Mouse (Mus musculus) brain, embryonic 14.5 days (tissue): ENCODE results near the gene Itpr2. TPM values are rescaled to one million over a fixed set of nuclear protein-coding genes. Genes with fewer than 3 reads are reported as not detected.

Experiments used
- DNase-seq: peaks from one replicate; pipeline ENCODE4 v3.0.0-alpha.2; 2011; ENCODE audit warnings: low read depth
- CTCF ChIP-seq: fragments of 200-500 bp; IDR thresholded peaks from 2 replicates; pipeline ENCODE4 v1.5.1; 2012; ENCODE audit warnings: inconsistent platforms, mild to moderate bottlenecking, moderate library complexity, borderline replicate concordance; ENCODE audit not compliant: insufficient read depth, insufficient read length; ENCODE audit errors: extremely low read depth
- POLR2A ChIP-seq: fragments of 200-500 bp; IDR thresholded peaks from 2 replicates; pipeline ENCODE4 v1.6.1; 2012; ENCODE audit warnings: mild to moderate bottlenecking, inconsistent platforms, borderline replicate concordance; ENCODE audit not compliant: poor library complexity, insufficient read depth, insufficient read length, severe bottlenecking; ENCODE audit errors: extremely low read depth
- polyA plus RNA-seq: library from polyadenylated mRNA; depleted of rRNA; stranded (reverse); fragments of >200 nt; gene quantifications from 2 replicates; pipeline ENCODE4 v1.2.3, GENCODE M21; 2012

Gene Itpr2
- polyA plus RNA-seq, 1 experiment = 2.6 TPM

DNA sequence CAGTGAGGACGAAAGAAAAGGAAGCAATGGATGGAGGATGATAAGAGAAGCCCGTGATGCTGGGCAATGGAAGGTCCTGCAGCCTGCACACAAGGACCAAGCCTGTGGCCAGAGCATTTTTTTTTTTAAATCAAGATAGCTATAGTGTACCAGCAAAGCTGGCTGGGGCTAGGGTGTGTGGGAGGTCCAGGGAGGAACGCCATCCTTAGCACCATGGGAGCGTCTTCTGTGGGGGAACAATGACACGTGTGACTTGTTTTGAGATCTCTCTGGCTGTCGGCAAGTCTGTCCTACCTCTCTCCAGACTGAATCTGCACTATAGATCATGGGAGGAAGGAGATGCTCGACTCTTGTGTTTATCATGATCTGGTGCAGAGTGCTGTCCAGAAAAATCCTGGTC, 365.8 kb downstream of the Itpr2 start:
- TF ChIP-seq CTCF (no peak), POLR2A (no peak)
- no peak for DNase-seq

DNA sequence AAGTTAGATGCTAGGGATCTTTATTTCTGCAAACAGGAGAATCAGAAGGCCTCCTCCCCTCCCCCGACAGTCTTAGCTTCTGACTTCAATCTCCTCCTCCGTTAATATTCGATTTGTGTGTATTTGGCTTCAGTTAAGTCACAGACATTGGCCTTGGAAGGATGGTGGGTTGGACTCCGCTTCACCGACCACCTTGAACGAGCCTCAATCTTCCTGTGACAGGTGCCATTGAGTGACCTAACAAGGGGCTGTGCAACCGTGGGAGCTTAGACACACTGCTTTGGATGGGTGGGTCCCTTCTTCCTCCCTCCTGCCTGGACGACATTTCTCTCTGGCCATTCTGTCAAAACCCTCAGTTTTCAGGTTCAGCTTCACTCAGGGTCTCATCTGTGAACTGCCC, 366.7 kb downstream of the Itpr2 start:
- TF ChIP-seq CTCF (no peak), POLR2A (no peak)
- no peak for DNase-seq

DNA sequence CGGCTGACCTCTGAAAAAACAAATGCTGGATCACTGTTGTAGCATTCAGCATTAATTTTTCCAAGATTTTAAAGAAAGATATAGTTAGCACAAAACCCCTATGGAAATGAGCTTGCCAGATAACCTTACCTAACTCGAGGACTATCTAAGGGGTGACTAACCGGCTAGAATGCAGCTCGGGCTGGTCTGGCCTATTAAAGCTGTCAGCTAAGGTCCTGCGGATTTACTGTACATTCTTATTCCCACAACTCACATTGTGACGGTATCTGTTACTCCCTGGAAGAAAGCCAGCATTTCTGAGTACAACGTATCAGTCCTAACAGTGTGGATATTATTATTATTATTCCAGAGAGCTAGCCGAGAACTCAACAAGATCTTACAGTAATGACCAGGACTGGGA, 368.1 kb downstream of the Itpr2 start:
- TF ChIP-seq CTCF = no peak
- TF ChIP-seq POLR2A = no peak
- no peak for DNase-seq

DNA sequence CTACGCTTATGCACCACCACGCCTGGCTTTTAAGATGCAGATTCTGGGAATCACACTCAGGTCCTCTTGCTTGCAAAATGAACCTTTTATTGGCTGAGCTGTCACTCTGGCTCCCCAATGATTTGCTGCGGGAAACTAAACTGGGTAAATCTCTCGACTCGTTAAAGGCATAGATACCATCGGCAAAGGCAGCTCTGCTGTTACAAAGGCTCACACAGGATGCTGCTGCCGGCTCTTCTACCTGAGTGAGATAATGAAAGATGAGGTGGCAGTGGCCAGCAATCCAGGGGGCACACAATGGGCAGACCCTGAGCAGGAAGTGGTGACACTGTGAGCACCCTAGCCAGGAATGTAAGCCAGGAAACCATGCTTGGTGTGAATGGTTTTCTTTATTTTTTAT, 373.0 kb downstream of the Itpr2 start:
- DNase-seq = no peak
- TF ChIP-seq POLR2A (no peak), CTCF (no peak)

DNA sequence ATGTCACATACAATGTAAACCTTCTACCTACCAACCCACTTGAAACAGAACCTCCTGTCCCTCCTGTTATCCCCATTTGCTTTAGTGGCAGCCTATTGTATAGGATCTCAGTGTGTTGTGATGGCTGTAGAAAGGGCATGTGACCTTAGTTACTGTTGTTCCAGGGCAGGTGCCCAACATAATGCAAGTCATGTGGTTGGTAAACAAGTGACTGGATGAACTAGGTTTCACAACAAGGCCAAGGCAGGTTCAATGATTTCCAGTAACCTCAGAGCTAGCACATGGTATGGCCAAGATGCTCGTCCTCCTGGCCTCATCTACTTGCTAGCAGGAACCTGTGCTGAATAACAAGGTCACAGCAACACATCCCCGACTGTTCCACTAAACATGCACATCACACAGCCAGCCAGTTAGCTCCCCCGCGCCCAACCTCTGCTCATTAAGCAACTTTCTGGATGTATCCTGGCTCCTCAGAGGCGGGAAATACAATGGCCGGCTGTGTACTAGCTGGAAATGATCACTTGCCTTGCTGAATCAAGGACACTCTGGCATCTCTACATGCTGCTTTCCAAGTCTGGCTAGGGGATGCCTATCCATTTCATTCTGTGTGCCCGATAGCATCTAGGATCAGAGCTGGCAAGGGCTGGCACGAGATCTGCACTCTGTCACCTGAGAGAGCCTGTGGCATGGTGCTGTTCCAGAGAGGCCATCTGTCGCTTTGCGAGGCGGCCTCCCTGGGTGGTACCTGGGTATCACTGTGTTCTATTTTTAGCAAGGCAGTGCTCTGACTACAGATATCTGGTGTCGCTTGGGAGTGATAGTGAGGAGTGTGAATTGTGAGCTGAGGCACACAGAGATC, 375.0 kb downstream of the Itpr2 start:
- peak; percentile 40 for DNase-seq
- TF ChIP-seq POLR2A (no peak), CTCF (no peak)

DNA sequence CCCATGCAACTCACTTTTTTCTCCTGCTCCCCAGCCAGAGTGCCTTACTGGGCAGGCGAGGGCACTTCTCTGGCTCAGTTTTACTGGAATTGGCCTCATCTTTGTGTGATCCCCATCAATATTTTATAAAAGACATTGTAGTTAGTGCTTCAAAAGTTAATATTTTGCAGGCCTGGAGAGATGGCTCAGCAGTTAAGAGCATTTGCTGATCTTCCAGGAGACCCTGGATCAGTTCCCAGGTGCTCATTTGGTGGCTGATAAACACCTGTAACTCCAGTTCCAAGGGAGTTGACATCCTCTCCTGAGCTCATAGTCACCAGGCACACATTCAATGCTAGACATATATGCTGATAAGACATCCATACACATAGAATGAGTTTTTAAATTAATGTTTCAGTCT, 376.4 kb downstream of the Itpr2 start:
- no peak for TF ChIP-seq POLR2A
- TF ChIP-seq CTCF = no peak
- no peak for DNase-seq

DNA sequence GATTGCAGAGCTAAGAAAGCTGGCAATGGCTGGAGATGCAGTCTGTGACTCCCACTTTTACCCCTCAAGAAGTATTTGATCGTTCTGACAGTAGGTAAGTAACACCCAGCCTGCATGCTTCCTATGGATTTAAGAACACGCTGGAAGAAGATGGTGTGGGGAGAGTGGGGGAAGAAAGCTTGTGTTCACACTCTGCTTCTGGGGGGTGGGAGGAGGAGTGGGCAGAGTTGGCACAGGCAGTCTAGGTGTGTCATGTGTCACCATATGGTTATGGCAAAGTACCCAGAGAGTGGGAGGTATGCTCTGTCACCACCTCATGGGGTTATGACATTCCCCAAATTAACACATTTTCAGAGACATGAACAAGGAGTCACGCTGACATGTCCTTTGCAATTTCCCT, 377.5 kb downstream of the Itpr2 start:
- no peak for DNase-seq
- TF ChIP-seq CTCF (no peak), POLR2A (no peak)

DNA sequence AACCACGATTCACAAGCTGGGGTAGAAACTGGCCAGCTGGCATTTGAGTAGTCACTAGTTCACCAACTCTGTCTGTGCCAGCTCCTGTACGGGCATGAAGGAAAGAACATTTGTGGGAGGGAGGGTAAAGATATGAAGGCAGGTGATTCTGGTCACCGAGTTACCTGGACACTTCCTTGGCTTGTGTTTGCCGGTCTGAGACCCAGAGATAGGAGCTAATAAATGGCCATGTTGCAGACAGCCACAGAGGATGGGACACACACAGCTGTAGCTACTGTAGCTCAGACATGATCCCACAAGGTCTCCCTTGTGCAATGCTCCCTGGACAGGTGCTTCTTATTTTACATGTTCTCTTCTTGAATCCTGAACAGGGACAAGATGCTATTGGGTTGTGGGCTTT, 378.4 kb downstream of the Itpr2 start:
- TF ChIP-seq CTCF = no peak
- no peak for DNase-seq

DNA sequence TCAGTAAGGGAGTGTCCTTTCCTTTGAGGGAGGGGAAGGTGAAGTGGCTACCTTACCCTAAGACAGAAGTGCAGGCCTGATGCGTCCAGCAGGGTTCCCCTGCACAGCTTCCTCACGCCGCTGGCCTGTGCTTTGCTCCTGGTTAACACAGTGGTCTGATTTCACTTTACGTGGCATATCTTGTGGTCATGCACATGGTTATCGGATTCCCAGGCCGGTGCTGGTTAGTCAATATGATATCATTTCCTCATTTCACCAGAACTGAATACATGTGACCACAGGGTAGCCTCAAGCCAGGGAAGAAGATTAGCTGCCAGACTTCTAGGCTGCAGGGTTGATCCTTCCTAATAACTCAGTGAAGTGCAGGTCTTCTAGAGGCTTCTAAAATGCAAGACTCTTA, 381.9 kb downstream of the Itpr2 start:
- TF ChIP-seq CTCF = no peak
- TF ChIP-seq POLR2A = no peak
- no peak for DNase-seq

DNA sequence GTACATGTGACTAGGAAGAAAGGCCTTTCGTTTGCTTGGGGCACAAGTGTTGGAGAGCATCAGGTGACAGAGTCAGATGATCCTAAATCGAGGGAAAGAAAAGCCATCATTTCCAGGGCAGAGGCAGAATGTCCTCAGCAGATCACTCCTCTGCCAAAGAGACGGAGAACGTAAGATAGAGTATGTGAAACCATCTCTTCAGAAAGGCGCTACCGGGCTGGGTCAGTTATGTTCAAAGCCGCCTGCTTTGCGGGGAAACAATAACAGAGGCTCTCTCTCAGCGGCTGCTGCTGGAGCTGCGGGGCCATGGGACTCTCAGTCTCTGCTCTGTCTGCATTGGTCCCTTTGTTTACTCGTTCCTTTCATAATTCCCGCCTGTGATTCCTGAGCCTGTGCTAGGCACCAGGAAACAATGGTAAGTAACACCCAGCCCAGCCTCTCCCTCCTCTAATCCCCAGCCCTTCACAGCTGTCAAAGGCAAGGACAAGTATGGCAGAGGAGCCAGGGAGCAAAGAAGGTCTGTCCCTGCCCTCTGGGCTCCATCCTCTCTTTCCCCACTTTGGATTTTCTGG, 387.2 kb downstream of the Itpr2 start:
- DNase-seq = peak; percentile 73

DNA sequence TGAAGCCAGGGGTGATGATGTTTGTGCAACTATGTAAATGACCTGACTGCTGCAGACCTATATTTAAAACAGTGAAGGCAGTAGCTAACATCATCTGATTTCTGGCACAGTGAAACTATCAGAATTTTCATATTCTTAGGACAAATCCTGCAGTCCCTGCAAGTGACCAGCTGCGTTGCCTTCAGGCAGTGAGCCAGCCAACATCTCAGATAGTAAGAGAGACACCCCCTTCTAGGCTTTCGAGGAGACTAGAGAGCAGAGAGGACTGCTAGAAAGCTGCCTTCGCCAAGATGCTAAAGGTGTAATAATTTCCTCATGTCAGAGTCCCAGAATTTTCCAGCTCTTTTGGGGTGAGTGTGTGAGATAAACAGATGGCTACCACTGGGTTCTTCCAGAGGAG, 388.0 kb downstream of the Itpr2 start:
- no peak for DNase-seq
- TF ChIP-seq CTCF (no peak), POLR2A (no peak)

More for the DNA sequence above, 387.2 kb downstream of the Itpr2 start:
- TF ChIP-seq POLR2A (no peak), CTCF (no peak)

DNA sequence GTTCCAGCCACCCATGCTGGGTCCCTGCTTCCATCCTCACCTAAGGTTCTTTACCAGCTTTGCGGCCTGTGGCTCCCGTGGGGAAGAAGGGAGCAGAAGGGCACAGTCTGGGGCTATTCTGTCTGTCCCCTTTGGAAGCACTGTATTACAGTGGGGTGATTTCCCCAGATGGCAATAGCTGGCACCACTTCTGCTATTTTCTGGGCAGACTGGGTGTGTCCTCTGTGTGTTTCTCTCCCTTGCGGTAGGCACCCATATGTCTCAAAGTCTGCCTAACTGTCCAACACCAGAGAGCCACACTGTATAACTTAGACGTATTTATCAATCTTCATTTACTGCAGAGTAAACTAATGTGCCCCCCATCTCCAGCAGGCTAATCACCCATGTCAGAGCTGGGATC, 388.9 kb downstream of the Itpr2 start:
- peak; percentile 53 for DNase-seq
- TF ChIP-seq CTCF = no peak

DNA sequence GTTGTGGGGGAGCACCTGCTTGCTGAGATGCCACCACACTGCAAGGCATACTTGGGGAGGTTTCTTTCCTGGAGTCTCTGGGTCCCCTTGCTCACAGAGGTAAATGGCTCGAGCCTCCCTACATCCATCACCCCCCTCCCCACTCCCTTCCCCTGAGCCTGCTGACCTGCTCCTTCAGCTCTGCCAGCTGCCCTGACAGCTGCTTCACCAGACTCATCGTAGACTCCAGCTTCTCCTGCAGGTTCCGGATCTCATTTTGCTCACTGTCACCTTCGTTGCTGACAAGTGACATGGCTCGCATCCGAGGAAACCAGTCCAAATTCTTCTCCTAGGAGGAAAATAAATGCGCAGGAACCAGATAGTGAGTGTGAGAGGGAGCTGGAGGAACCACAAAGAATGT, 389.8 kb downstream of the Itpr2 start:
- peak; percentile 48 for DNase-seq
- TF ChIP-seq POLR2A = no peak
- no peak for TF ChIP-seq CTCF

DNA sequence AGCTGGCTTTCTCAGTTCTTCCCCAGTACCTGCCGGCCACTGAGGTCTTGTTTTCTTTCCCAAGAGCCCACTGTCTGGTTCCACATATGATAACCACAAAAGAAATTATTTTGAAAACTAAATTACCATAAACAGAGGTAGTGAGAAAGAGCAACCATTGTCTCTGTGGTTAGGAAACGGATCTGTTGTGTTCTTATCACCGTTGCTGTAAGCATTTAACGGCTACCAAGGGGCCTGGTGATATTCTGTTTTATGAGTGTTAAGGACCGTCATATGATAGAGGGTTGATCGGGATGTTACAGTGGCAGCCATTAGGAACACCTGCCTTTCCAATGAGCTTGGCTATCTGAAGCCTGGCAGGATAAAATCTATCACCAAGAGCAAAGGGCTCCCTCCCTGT, 390.2 kb downstream of the Itpr2 start:
- TF ChIP-seq CTCF (no peak), POLR2A (no peak)
- no peak for DNase-seq

DNA sequence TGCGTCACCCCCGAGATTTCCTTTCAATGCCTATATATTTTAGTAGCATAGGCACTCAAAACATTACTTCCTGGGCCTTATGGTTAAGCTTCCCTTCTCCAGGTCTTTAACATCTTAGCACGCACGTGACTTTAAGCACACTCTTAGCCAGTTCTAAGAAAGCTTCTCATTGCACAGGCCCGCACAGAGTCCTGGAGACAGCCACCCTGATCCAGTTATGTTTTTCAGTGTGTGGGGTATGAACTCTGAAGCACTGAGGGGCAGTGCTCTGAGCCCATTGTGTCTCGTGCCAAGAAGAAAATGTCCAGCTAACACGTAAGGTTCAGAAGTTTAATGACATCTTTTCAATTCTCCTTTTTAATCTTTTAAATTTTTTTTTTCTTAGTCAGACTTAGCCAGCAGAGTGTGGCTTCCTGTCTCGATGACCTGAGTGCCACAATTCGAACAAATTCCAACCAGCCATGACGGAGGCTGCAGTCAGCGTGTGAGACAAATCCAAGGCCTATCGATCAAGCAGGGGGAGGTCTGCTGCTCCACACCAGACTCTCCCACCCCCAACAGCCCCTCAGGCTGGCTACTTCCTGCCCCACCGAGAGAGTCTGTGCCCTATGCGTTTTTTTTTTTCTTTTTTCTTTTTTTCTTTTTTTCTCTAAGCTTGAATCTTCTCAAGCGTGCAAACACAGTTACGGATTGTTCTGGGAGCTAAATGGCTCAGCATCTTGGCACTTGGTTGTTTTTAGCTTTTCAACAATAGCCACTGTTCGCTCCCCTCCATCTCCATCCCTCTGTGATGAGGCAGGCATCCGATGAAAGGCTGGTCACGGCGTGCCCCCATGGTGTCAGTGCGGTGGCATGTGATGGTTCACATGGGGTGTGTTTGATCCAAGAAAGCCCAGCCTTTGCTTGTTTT, 390.9 kb downstream of the Itpr2 start:
- TF ChIP-seq POLR2A (no peak), CTCF (no peak)
- DNase-seq = peak; percentile 78
